Mouse (Mus musculus) kidney, embryonic 14.5 days (tissue): Measurements from ENCODE around the gene Cth. TPM values are rescaled to one million over a fixed set of nuclear protein-coding genes. Genes with fewer than 3 reads are reported as not detected.

Source experiments
- ATAC-seq: fragments of 200-750 bp; cut with Nextera tagmentation; 2 replicates; pipeline ENCODE4 v1.8.0; 2017; ENCODE audit warnings: moderate number of reproducible peaks, mild to moderate bottlenecking, moderate TSS enrichment, moderate library complexity; ENCODE audit not compliant: low FRiP score, low TSS enrichment
- H3K27ac ChIP-seq: fragments of 300-500 bp; sonication (generic); 2 replicates; pipeline ENCODE4 v1.5.1; 2014; ENCODE audit warnings: low read depth, mild to moderate bottlenecking, low read length, moderate library complexity, mixed read lengths
- H3K27me3 ChIP-seq: fragments of 300-500 bp; sonication (generic); 2 replicates; pipeline ENCODE4 v1.6.1; 2014; ENCODE audit warnings: mild to moderate bottlenecking, low read length; ENCODE audit not compliant: control insufficient read depth, insufficient read depth
- H3K36me3 ChIP-seq: fragments of 300-500 bp; sonication (generic); 2 replicates; pipeline ENCODE4 v1.6.1; 2014; ENCODE audit warnings: low read length, mixed read lengths; ENCODE audit not compliant: control insufficient read depth, insufficient read depth
- H3K4me1 ChIP-seq: fragments of 300-500 bp; sonication (generic); 2 replicates; pipeline ENCODE4 v1.6.1; 2014; ENCODE audit warnings: low read length, mixed read lengths; ENCODE audit not compliant: control insufficient read depth, insufficient read depth
- H3K4me2 ChIP-seq: fragments of 300-500 bp; sonication (generic); replicated peaks from 2 replicates; pipeline ENCODE4 v1.6.1; 2014; ENCODE audit warnings: low read depth, mild to moderate bottlenecking, low read length
- H3K4me3 ChIP-seq: fragments of 300-500 bp; sonication (generic); 2 replicates; pipeline ENCODE4 v1.5.1; 2014; ENCODE audit warnings: mild to moderate bottlenecking, low read length
- H3K9ac ChIP-seq: fragments of 300-500 bp; sonication (generic); 2 replicates; pipeline ENCODE4 v1.6.1; 2014; ENCODE audit warnings: low read depth, mild to moderate bottlenecking, low read length, moderate library complexity
- H3K9me3 ChIP-seq: fragments of 300-500 bp; sonication (generic); 2 replicates; pipeline ENCODE4 v1.6.1; 2016; ENCODE audit warnings: low read length; ENCODE audit not compliant: control insufficient read depth
- WGBS: fragments of 180-500 bp; shearing (Covaris S2); extraction: QIAGEN DNeasy Blood & Tissue Kit; methylation state at CpG from one replicate; pipeline ENCODE4 v1.1.7; 2014; 5-methylcytosine and 5-hydroxymethylcytosine counted together
- polyA plus RNA-seq: library from polyadenylated mRNA; unstranded; fragments of >200 nt; fragmentation: Nextera tagmentation; extraction: Ambion mirVana; gene quantifications from 2 replicates; pipeline ENCODE4 v1.2.1, GENCODE M21; 2014

The Cth gene
- 32.6 and 33.8 TPM in 2 replicates for polyA plus RNA-seq

DNA sequence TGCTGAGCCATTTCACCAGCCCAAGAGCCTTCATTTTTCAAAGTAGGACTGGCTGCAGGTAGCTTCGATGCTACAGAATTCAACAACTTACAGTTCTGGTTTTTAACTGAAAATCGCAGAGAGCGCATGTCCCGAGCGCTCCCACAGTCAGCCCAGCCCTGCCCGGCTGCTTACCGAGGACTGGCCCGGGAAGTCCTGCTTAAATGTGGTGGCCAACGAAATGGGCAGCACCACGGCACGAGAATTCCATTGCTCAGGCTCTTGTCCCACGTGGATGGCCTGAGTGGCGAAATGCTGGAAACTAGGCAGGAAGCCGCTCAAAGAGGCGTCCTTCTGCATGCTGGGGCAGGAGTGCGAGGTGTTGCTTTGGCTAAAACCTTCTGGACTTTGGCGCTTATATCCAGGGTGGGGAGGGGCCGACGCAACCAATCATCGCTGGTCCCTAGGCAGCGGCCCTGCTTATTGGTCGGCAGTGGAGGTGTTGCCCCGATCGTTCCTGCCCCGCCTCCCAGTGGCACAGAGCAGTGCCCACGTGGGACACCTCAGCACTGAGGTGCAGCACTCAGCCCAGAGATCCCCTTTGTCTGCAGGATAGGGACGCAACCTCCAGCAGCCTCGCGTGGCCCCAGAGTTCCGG lies at the start of gene Cth:
TSS of gene Cth (minus strand) at position 386 of the 637 bp plus-strand sequence.
- Histone ChIP-seq H3K27me3 (no peaks in the 10 kb centered on the region), H3K9me3 (no peaks in the 10 kb centered on the region), H3K27ac (no peak within 1 kb of the TSS), H3K4me2 (peak within 1 kb of the TSS; percentile 85), H3K4me3 (peak within 1 kb of the TSS; percentile 42), H3K36me3 (no peaks in the 10 kb centered on the region), H3K4me1 (0 out of 2 replicates have a peak, but pooled peaks cover 4% of the 10 kb centered on the region), H3K9ac (peak within 1 kb of the TSS; percentile 53)
- peak; percentile 100 for ATAC-seq
- under 1% methylated on average over 30 of the region's 30 CpGs for WGBS

DNA sequence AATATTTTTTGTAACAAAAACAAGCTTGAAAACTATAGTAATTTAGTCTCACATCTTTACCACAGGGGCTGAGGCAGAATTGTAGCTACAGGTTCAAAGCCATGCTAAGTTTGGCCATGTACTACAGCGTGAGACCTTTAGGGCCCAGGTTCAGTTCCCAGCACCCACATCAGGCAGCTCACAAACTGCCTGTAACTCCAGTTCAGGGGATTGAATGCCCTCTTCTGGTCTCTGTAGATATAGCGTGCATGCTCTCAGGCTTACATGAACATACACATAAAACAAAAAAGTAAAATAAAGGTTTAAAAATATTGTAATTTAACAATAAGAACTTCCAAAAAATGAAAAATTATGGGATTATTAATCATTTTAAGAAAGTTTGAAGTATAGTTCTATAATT lies 48.4 kb upstream of the Cth start:
- H3K27me3 ChIP-seq: no peaks in the 10 kb centered on the region
- H3K27ac ChIP-seq: no peak overlapping the region
- ATAC-seq: no peak
- no peak overlapping the region for H3K4me2 ChIP-seq
- no peaks in the 10 kb centered on the region for H3K4me1 ChIP-seq
- no peaks in the 10 kb centered on the region; the same call in 1 of the 2 replicates for H3K36me3 ChIP-seq
- WGBS: 97% methylated on average over 2 of the region's 2 CpGs
- H3K4me3 ChIP-seq: no peak overlapping the region
- H3K9me3 ChIP-seq: no peaks in the 10 kb centered on the region
- H3K9ac ChIP-seq: no peak overlapping the region

DNA sequence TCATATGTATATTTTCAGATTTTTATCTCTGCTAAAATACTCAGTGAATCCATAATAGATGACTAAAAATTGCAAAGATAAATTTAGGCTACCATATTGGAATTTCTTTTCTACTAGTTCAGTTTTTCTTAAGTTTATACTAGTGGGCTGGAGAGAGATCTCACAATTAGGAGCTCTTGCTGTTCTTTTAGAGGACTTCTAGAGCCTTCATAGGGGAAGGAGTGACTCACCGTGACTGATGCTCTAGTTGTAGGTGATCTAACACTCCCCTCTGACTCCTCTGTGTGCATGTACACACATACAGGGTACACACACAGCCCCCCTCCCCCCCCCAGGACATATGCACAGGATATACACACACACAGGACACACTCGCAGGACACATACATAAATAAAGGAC lies 46.3 kb upstream of the Cth start:
- no peaks in the 10 kb centered on the region for H3K9me3 ChIP-seq
- no peak overlapping the region for H3K27ac ChIP-seq
- no peaks in the 10 kb centered on the region for H3K4me1 ChIP-seq
- no peak for ATAC-seq
- WGBS: 93% methylated on average over 2 of the region's 2 CpGs
- H3K27me3 ChIP-seq: no peaks in the 10 kb centered on the region
- H3K36me3 ChIP-seq: no peaks in the 10 kb centered on the region
- no peak overlapping the region for H3K4me2 ChIP-seq
- no peak overlapping the region for H3K9ac ChIP-seq
- H3K4me3 ChIP-seq: no peak overlapping the region

DNA sequence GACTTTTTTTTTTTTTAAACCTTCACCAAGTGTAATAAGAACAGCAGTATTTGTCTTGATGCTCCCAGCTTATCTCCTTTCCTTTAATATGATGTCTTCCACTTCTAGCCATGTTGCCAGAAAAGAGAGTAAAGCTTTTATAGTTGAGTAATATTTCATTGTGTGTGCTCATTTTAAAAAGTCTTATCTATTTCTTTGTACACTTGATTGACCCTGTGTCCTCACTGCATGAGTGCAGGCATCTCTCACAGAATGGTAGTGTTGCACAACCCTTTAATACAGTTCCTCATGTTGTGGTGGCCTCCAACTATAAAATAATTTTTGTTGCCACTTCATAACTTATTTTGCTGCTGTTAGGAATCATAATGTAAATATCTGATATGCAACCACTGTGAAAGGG lies 32.4 kb upstream of the Cth start:
- H3K27me3 ChIP-seq: no peaks in the 10 kb centered on the region
- no peak for ATAC-seq
- H3K27ac ChIP-seq: no peak overlapping the region
- H3K36me3 ChIP-seq: peaks cover 3% of the 10 kb centered on the region; the same call in 1 of the 2 replicates
- no peaks in the 10 kb centered on the region for H3K9me3 ChIP-seq
- H3K4me2 ChIP-seq: no peak overlapping the region
- H3K9ac ChIP-seq: no peak overlapping the region
- no peak overlapping the region for H3K4me3 ChIP-seq
- H3K4me1 ChIP-seq: no peaks in the 10 kb centered on the region

DNA sequence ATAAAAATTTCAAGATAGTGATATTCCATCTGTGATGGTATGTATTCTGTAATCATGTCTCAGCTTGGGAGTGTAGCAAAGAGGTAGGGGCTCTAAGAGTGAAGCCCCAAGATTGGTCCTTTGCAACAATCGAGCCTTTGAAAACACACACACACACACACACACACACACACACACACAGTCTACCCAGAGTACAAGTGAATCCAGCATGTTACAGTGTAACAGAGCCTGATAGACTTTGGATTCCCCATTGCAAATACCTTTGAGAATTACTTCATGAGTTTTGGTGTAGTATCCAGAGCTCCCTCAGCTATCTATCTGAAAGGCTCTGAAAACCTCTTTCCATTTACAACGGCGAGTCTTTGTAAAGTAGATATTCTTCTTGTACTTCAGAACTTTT lies 31.3 kb upstream of the Cth start:
- Histone ChIP-seq H3K36me3 (no peaks in the 10 kb centered on the region), H3K9ac (no peak overlapping the region), H3K4me1 (no peaks in the 10 kb centered on the region), H3K4me3 (no peak overlapping the region), H3K4me2 (no peak overlapping the region), H3K27me3 (no peaks in the 10 kb centered on the region), H3K27ac (no peak overlapping the region), H3K9me3 (no peaks in the 10 kb centered on the region)
- WGBS: 94% methylated on average over 3 of the region's 3 CpGs
- ATAC-seq: no peak

DNA sequence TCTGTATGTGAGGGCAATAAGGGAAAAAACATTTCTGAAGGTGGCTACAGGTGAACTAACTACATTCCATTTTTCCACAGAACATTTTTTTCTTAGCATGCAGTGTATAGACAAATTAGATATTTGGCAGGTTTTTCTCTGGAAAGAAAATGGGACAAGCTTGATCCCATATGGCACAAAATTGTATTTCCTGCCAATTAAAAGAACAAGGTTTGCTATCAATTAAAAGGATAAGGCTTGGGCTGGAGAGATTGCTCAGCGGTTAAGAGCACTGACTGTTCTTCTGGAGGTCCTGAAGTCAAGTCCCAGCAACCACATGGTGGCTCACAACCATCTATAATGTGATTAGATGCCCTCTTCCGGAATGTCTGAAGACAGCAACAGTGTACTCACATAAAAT lies 30.6 kb upstream of the Cth start:
- no peak overlapping the region for H3K4me3 ChIP-seq
- H3K4me2 ChIP-seq: no peak overlapping the region
- H3K4me1 ChIP-seq: no peaks in the 10 kb centered on the region
- no peak for ATAC-seq
- H3K9ac ChIP-seq: no peak overlapping the region
- H3K27ac ChIP-seq: no peak overlapping the region
- H3K9me3 ChIP-seq: no peaks in the 10 kb centered on the region
- H3K27me3 ChIP-seq: no peaks in the 10 kb centered on the region
- 97% methylated on average over 2 of the region's 2 CpGs for WGBS
- no peaks in the 10 kb centered on the region for H3K36me3 ChIP-seq

DNA sequence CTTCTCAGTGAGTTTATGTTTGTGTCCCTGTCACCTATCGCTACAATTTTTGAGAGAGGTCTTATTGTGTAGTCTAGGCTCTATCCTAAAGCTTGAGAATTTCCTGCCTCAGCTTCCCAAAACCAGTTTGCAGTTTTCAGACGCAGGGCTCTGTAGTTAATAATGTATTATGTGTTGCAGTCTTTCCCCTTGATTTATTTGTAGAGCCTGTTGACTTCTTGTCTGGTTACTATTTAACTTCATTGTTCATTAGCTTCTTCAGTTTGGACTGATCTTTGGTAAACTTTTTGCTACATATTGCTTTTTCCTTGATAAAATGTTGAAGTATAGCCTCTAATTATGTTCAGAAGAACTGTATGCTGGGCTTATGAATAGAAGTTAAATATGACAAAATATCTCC lies 27.8 kb upstream of the Cth start:
- Histone ChIP-seq H3K9me3 (no peaks in the 10 kb centered on the region), H3K4me3 (no peak overlapping the region), H3K27me3 (no peaks in the 10 kb centered on the region), H3K36me3 (no peaks in the 10 kb centered on the region), H3K27ac (no peak overlapping the region), H3K4me2 (no peak overlapping the region), H3K9ac (no peak overlapping the region), H3K4me1 (peaks cover 7% of the 10 kb centered on the region; the same call in 1 of the 2 replicates)
- no peak for ATAC-seq
- 85% methylated on average over 2 of the region's 2 CpGs for WGBS

DNA sequence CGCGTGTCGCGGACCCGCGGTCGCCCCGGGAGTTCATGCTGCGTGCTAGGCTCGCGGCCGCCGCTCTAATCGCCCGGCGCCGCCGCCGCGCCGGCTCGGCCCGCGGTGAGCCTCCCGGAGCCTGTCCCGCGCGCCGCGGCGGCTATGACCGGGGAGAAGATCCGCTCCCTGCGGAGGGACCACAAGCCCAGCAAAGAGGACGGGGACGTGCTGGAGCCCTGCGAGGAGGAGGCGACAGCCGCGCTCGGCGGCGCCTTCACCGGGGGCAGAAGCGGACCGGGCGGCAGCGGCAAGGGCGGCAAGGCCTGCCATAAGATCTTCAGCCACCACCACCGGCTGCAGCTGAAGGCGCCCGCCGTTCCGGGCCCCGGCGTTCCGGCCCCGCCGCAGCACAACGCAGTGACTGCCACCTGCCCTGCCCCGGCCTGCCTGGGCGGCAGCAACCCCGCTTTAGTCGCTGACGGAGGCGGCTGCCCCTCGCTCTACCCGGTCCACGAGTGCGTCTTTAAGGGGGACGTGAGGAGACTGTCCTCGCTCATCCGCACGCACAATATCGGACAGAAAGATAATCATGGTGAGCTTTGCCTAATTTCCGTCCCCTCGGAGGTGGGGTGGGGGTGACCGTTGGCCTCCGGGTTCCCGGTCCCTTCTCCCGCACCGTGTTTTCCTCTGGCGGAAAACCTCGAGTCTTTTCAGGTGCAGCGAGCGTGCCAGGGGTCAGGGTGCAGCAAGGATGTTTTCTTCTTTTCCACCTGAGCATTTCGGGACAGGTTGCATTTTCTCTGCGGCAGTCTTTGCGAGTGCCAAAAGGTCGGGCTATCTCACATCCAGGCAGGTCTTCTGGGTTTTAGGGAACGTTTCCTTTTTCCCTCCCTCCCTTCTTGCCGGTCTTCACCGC lies 22.8 kb upstream of the Cth start:
- H3K27me3 ChIP-seq: no peaks in the 10 kb centered on the region
- peak overlapping the region; percentile 70 for H3K4me2 ChIP-seq
- peak overlapping the region; percentile 97 for H3K27ac ChIP-seq
- H3K9ac ChIP-seq: peak overlapping the region; percentile 88
- ATAC-seq: peak; percentile 78
- H3K36me3 ChIP-seq: no peaks in the 10 kb centered on the region
- WGBS: under 1% methylated on average over 86 of the region's 93 CpGs
- peaks cover 7% of the 10 kb centered on the region; the same call in 1 of the 2 replicates for H3K4me1 ChIP-seq
- H3K9me3 ChIP-seq: no peaks in the 10 kb centered on the region
- peak overlapping the region; percentile 95 for H3K4me3 ChIP-seq

DNA sequence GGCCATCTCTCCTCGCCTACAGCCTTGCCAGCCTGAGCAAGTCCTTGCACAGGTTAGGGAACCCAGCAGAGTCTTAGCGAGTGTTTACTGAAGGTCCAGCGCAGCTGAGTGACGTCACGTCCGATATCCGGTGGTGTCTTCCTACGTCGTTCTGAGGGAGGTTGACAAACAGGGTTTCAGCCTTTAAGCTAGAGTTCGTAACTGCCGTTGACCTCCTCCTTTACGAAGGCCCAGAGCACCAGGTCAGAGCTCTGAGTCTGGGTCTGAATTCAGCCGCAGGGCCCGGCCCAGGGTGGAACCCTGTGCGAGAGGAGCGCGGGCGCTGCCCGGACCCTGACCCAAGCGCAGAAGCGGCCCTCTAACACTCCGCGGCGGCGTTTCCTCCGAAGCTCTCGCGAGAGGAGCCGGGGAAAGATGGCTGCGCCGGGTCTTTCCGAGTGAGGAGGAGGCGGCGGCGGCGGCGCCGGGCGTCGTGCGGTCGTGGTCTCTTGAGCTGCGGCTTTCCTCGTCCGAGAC lies 22.0 kb upstream of the Cth start, which contains the start of gene Ankrd13c:
TSS of gene Ankrd13c (plus strand) at position 397 of the 516 bp plus-strand sequence.
- Histone ChIP-seq H3K27ac (peak within 1 kb of the TSS; percentile 97), H3K9me3 (no peaks in the 10 kb centered on the region), H3K27me3 (no peaks in the 10 kb centered on the region), H3K4me2 (peak within 1 kb of the TSS; percentile 70), H3K36me3 (no peaks in the 10 kb centered on the region), H3K4me3 (peak within 1 kb of the TSS; percentile 95), H3K4me1 (peaks cover 7% of the 10 kb centered on the region; the same call in 1 of the 2 replicates), H3K9ac (peak within 1 kb of the TSS; percentile 88)
- WGBS: 0% methylated on average over 45 of the region's 45 CpGs
- peak; percentile 98 for ATAC-seq
